Mouse (Mus musculus) liver, postnatal 0 days (tissue): ENCODE data around the gene Ttc38. TPM values are rescaled to one million over a fixed set of nuclear protein-coding genes. Genes with fewer than 3 reads are reported as not detected.

Source experiments
- ATAC-seq: fragments of 200-750 bp; cut with Nextera tagmentation; 2 replicates; pipeline ENCODE4 v1.8.0; 2017; ENCODE audit warnings: mild to moderate bottlenecking, moderate library complexity
- DNase-seq: peaks from one replicate; pipeline ENCODE4 v3.0.0-alpha.2; 2016
- H3K27ac ChIP-seq: fragments of 300-500 bp; sonication (generic); 2 replicates; pipeline ENCODE4 v1.5.1; 2014; ENCODE audit warnings: antibody characterized with exemption, moderate library complexity, mild to moderate bottlenecking, low read depth
- H3K27me3 ChIP-seq: fragments of 300-500 bp; sonication (generic); 2 replicates; pipeline ENCODE4 v1.6.1; 2014; ENCODE audit warnings: low read length, control low read depth, mixed read lengths; ENCODE audit not compliant: insufficient read depth
- H3K36me3 ChIP-seq: fragments of 300-500 bp; sonication (generic); replicated peaks from 2 replicates; pipeline ENCODE4 v1.6.1; 2014; ENCODE audit warnings: mild to moderate bottlenecking, control low read depth, low read length, moderate library complexity, mixed read lengths; ENCODE audit not compliant: insufficient read depth
- H3K4me1 ChIP-seq: fragments of 300-500 bp; sonication (generic); 2 replicates; pipeline ENCODE4 v1.6.1; 2014; ENCODE audit warnings: antibody characterized with exemption, mild to moderate bottlenecking, control low read depth; ENCODE audit not compliant: insufficient read depth
- H3K4me2 ChIP-seq: fragments of 300-500 bp; sonication (generic); 2 replicates; pipeline ENCODE4 v1.6.1; 2014; ENCODE audit warnings: low read depth, mild to moderate bottlenecking, low read length, moderate library complexity, mixed read lengths
- H3K4me3 ChIP-seq: fragments of 300-500 bp; sonication (generic); 2 replicates; pipeline ENCODE4 v1.5.1; 2014; ENCODE audit warnings: low read depth, low read length
- H3K9ac ChIP-seq: fragments of 300-500 bp; sonication (generic); replicated peaks from 2 replicates; pipeline ENCODE4 v1.6.1; 2014; ENCODE audit warnings: mild to moderate bottlenecking, moderate library complexity
- H3K9me3 ChIP-seq: fragments of 300-500 bp; sonication (generic); 2 replicates; pipeline ENCODE4 v1.6.1; 2016; ENCODE audit warnings: mild to moderate bottlenecking, control low read depth, low read length, mixed read lengths
- CTCF ChIP-seq: sonication (generic); IDR thresholded peaks from 2 replicates; pipeline ENCODE4 v1.5.1; 2016; ENCODE audit warnings: antibody characterized with exemption, low read depth
- EP300 ChIP-seq: IDR thresholded peaks from 2 replicates; pipeline ENCODE4 v1.6.1; 2016; ENCODE audit warnings: antibody characterized with exemption, low read depth, mild to moderate bottlenecking
- WGBS: fragments of 180-500 bp; shearing (Covaris S2); extraction: QIAGEN DNeasy Blood & Tissue Kit; methylation state at CpG from one replicate; pipeline ENCODE4 v1.1.7; 2014; ENCODE audit not compliant: insufficient replicate concordance; 5-methylcytosine and 5-hydroxymethylcytosine counted together
- polyA plus RNA-seq: library from polyadenylated mRNA; unstranded; fragments of >200 nt; fragmentation: Nextera tagmentation; extraction: Ambion mirVana; gene quantifications from 2 replicates; pipeline ENCODE4 v1.2.1, GENCODE M21; 2015

The Ttc38 gene
- polyA plus RNA-seq, 1 experiment from 2014 or later = 16.2 TPM

- peaks cover 12% of the 10 kb centered on the region for H3K4me1 ChIP-seq
- no peak overlapping the region for H3K4me3 ChIP-seq
- WGBS = 86% methylated on average over 7 of the region's 7 CpGs
- no peak overlapping the region for H3K9ac ChIP-seq
- no peaks in the 10 kb centered on the region for H3K27me3 ChIP-seq
- no peak for TF ChIP-seq EP300
- TF ChIP-seq CTCF = no peak
- no peak overlapping the region for H3K27ac ChIP-seq
- DNase-seq (no peak), ATAC-seq (no peak)
- H3K36me3 ChIP-seq = peaks cover 35% of the 10 kb centered on the region
- no peaks in the 10 kb centered on the region for H3K9me3 ChIP-seq
- no peak overlapping the region for H3K4me2 ChIP-seq
Observed at GRCm38 (mm10) chr15:85877336-85877735, 45.2 kb downstream of the Ttc38 start.

GRCm38 (mm10) chr15:85878848-85879497 is 46.9 kb downstream of the Ttc38 start, which contains the start of gene Trmu:
Gene Trmu, plus strand, starts transcription at chr15:85879312.
- Histone ChIP-seq H3K27me3 (no peaks in the 10 kb centered on the region), H3K36me3 (peaks cover 34% of the 10 kb centered on the region), H3K4me1 (peaks cover 12% of the 10 kb centered on the region), H3K9me3 (no peaks in the 10 kb centered on the region), H3K9ac (peak within 1 kb of the TSS; percentile 86), H3K4me2 (peak within 1 kb of the TSS; percentile 72), H3K4me3 (peak within 1 kb of the TSS; percentile 80), H3K27ac (peak within 1 kb of the TSS; percentile 88)
- peak; percentile 93 for DNase-seq
- ATAC-seq = peak; percentile 96
- WGBS = 1% methylated on average over 41 of the region's 50 CpGs
- TF ChIP-seq EP300 (no peak), CTCF (peak; percentile 76)

- peak overlapping the region; percentile 86 for H3K9ac ChIP-seq
- H3K27me3 ChIP-seq = no peaks in the 10 kb centered on the region
- peak overlapping the region; percentile 80 for H3K4me3 ChIP-seq
- H3K27ac ChIP-seq = peak overlapping the region; percentile 88
- peaks cover 31% of the 10 kb centered on the region for H3K36me3 ChIP-seq
- ATAC-seq = peak; percentile 47
- WGBS = 2% methylated on average over 18 of the region's 18 CpGs
- peak overlapping the region; percentile 72 for H3K4me2 ChIP-seq
- no peaks in the 10 kb centered on the region for H3K9me3 ChIP-seq
- H3K4me1 ChIP-seq = peaks cover 12% of the 10 kb centered on the region
- DNase-seq = no peak
- no peak; the same call in 1 of the 2 replicates for TF ChIP-seq CTCF
- TF ChIP-seq EP300 = no peak
Observed at GRCm38 (mm10) chr15:85879498-85879895, 47.4 kb downstream of the Ttc38 start.

- H3K4me3 ChIP-seq = no peak overlapping the region
- DNase-seq = no peak
- H3K4me2 ChIP-seq = no peak overlapping the region
- H3K9me3 ChIP-seq = no peaks in the 10 kb centered on the region
- TF ChIP-seq CTCF (no peak), EP300 (no peak)
- H3K27me3 ChIP-seq = no peaks in the 10 kb centered on the region
- no peak overlapping the region for H3K9ac ChIP-seq
- no peak overlapping the region for H3K27ac ChIP-seq
- H3K36me3 ChIP-seq = peaks cover 38% of the 10 kb centered on the region
- H3K4me1 ChIP-seq = no peaks in the 10 kb centered on the region
- no peak for ATAC-seq
- 84% methylated on average over 5 of the region's 5 CpGs for WGBS
Observed at GRCm38 (mm10) chr15:85885606-85886005, 53.5 kb downstream of the Ttc38 start.

GRCm38 (mm10) chr15:85889235-85889634 is 57.1 kb downstream of the Ttc38 start:
- DNase-seq (no peak), ATAC-seq (no peak)
- H3K4me1 ChIP-seq = no peaks in the 10 kb centered on the region
- no peak overlapping the region for H3K4me2 ChIP-seq
- no peak overlapping the region for H3K9ac ChIP-seq
- peaks cover 56% of the 10 kb centered on the region for H3K36me3 ChIP-seq
- no peak for TF ChIP-seq CTCF
- TF ChIP-seq EP300 = no peak
- WGBS = 65% methylated on average over 4 of the region's 4 CpGs
- H3K4me3 ChIP-seq = no peak overlapping the region
- no peaks in the 10 kb centered on the region for H3K9me3 ChIP-seq
- H3K27me3 ChIP-seq = no peaks in the 10 kb centered on the region
- H3K27ac ChIP-seq = no peak overlapping the region

- 85% methylated on average over 10 of the region's 10 CpGs for WGBS
- Histone ChIP-seq H3K27ac (no peak overlapping the region), H3K4me2 (no peak overlapping the region), H3K9me3 (no peaks in the 10 kb centered on the region), H3K36me3 (peaks cover 54% of the 10 kb centered on the region), H3K4me3 (no peak overlapping the region), H3K9ac (no peak overlapping the region), H3K4me1 (no peaks in the 10 kb centered on the region), H3K27me3 (no peaks in the 10 kb centered on the region)
- TF ChIP-seq CTCF = no peak
- no peak for TF ChIP-seq EP300
- DNase-seq (no peak), ATAC-seq (no peak)
Observed at GRCm38 (mm10) chr15:85891971-85892370, 59.9 kb downstream of the Ttc38 start.
